Mouse (Mus musculus) kidney, embryonic 16.5 days (tissue): Measurements from ENCODE around the gene Inava. TPM values are rescaled to one million over a fixed set of nuclear protein-coding genes. Genes with fewer than 3 reads are reported as not detected.
A peak's percentile ranks its signal among the peaks of the same experiment; 100 is the strongest.

Experiments used
- ATAC-seq: fragments of 200-750 bp; cut with Nextera tagmentation; 2 replicates; pipeline ENCODE4 v1.8.0; 2017; ENCODE audit warnings: moderate TSS enrichment; ENCODE audit not compliant: low FRiP score, low TSS enrichment
- H3K27ac ChIP-seq: fragments of 300-500 bp; sonication (generic); 2 replicates; pipeline ENCODE4 v1.5.1; 2014; ENCODE audit warnings: low read length
- H3K27me3 ChIP-seq: fragments of 300-500 bp; sonication (generic); 2 replicates; pipeline ENCODE4 v1.6.1; 2014; ENCODE audit warnings: low read length, control low read depth, mixed read lengths; ENCODE audit not compliant: insufficient read depth
- H3K36me3 ChIP-seq: fragments of 300-500 bp; sonication (generic); 2 replicates; pipeline ENCODE4 v1.6.1; 2014; ENCODE audit warnings: low read length, control low read depth, mixed read lengths; ENCODE audit not compliant: insufficient read depth
- H3K4me1 ChIP-seq: fragments of 300-500 bp; sonication (generic); 2 replicates; pipeline ENCODE4 v1.6.1; 2014; ENCODE audit warnings: low read length, control low read depth, mixed read lengths; ENCODE audit not compliant: insufficient read depth
- H3K4me2 ChIP-seq: fragments of 300-500 bp; sonication (generic); replicated peaks from 2 replicates; pipeline ENCODE4 v1.6.1; 2014; ENCODE audit warnings: low read depth, low read length
- H3K4me3 ChIP-seq: fragments of 300-500 bp; sonication (generic); 2 replicates; pipeline ENCODE4 v1.5.1; 2014; ENCODE audit warnings: mild to moderate bottlenecking, low read length
- H3K9ac ChIP-seq: fragments of 300-500 bp; sonication (generic); replicated peaks from 2 replicates; pipeline ENCODE4 v1.6.1; 2014; ENCODE audit warnings: low read length
- H3K9me3 ChIP-seq: fragments of 300-500 bp; sonication (generic); 2 replicates; pipeline ENCODE4 v1.6.1; 2016; ENCODE audit warnings: low read length, control low read depth
- WGBS: fragments of 180-500 bp; shearing (Covaris S2); extraction: QIAGEN DNeasy Blood & Tissue Kit; methylation state at CpG from one replicate; pipeline ENCODE4 v1.1.7; 2014; 5-methylcytosine and 5-hydroxymethylcytosine counted together
- polyA plus RNA-seq: library from polyadenylated mRNA; unstranded; fragments of >200 nt; fragmentation: Nextera tagmentation; extraction: Ambion mirVana; gene quantifications from 2 replicates; pipeline ENCODE4 v1.2.1, GENCODE M21; 2015

Inava gene
- polyA plus RNA-seq, 1 experiment from 2014 or later = 20.2 TPM

GRCm38 (mm10) chr1:136223758-136224342, 10.2 kb downstream of the Inava start:
- Histone ChIP-seq H3K4me2 (no peak overlapping the region), H3K36me3 (peaks cover 15% of the 10 kb centered on the region), H3K4me3 (no peak overlapping the region), H3K27ac (no peak overlapping the region), H3K9me3 (no peaks in the 10 kb centered on the region), H3K9ac (no peak overlapping the region), H3K27me3 (no peaks in the 10 kb centered on the region), H3K4me1 (peaks cover 18% of the 10 kb centered on the region)
- WGBS = 89% methylated on average over 10 of the region's 10 CpGs
- no peak for ATAC-seq

DNA sequence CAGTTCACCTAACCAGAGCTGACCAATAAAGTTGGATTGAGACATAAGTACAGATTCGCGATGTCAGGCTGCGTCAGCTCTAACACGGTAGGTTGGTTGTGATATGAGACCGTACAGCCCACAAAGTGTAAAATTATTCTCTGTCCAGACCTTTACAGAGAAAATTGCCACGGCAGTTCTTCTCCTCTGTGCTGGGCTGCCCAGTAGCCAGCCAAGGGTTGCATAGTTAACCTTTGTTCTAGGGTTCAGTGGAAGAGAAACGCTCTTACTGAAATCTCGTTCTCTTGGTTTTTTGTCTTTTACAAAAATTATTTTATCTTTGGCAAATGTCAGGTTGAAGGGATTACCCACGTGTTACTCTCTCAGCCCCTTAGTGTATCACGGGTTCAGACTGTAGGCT, 11.7 kb downstream of the Inava start:
- peaks cover 19% of the 10 kb centered on the region for H3K36me3 ChIP-seq
- no peaks in the 10 kb centered on the region for H3K9me3 ChIP-seq
- ATAC-seq = no peak
- no peak overlapping the region for H3K4me2 ChIP-seq
- no peak overlapping the region for H3K4me3 ChIP-seq
- no peak overlapping the region for H3K9ac ChIP-seq
- H3K4me1 ChIP-seq = peaks cover 3% of the 10 kb centered on the region
- no peak overlapping the region for H3K27ac ChIP-seq
- no peaks in the 10 kb centered on the region for H3K27me3 ChIP-seq
- WGBS = 78% methylated on average over 10 of the region's 10 CpGs

- H3K4me2 ChIP-seq = no peak overlapping the region
- H3K4me1 ChIP-seq = no peaks in the 10 kb centered on the region
- no peak overlapping the region for H3K4me3 ChIP-seq
- H3K9me3 ChIP-seq = no peaks in the 10 kb centered on the region
- WGBS = 56% methylated on average over 10 of the region's 10 CpGs
- H3K27me3 ChIP-seq = no peaks in the 10 kb centered on the region
- H3K9ac ChIP-seq = no peak overlapping the region
- ATAC-seq = peak; percentile 80
- peaks cover 24% of the 10 kb centered on the region for H3K36me3 ChIP-seq
- peak overlapping the region; percentile 58 for H3K27ac ChIP-seq
Observed at GRCm38 (mm10) chr1:136220037-136220871, 13.8 kb downstream of the Inava start.

DNA sequence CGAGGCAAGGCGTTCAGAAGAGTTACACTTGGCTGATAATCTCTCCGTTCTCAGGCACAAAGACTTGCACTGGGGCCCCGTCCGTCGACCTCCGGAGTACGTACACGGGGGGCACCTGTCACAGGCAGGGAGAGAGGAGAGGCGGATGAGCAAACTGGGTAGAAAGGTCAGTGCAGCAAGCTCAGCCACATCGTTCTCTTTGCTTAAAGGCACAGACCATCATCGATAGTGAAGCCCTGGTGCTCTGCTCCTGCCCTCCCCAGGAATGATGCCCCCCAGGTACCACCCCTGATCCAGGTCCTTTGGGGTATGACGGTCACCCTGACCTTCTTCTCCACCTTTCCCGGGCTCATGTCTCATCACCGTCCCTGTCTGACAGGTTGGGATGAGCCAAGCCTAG, 19.8 kb downstream of the Inava start:
- ATAC-seq = no peak
- no peak overlapping the region for H3K9ac ChIP-seq

DNA sequence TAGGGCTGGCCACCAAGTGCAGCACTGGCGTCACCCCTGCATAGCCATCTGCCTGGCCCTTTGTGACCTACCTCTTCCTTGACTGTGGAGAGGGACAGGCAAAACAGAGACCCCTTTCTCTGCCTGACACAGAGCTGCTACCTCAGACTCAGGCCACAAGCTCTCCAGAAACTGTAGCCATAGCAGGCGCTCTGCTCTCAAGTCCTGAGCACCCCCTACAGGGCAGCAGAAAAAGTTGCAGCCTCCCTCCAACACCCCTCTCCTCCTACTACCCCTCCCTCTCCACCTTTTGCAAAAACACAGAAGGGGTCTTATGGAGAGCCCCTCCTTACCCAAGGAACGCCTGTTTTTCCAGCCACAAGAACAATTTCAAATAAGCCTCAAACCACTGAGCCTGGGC, 21.3 kb downstream of the Inava start, which contains the start of gene Mroh3:
Gene Mroh3 (minus strand): TSS at position 26 of the 400 bp plus-strand sequence.
- WGBS = 57% methylated on average over 3 of the region's 3 CpGs
- H3K4me1 ChIP-seq = no peaks in the 10 kb centered on the region
- H3K27ac ChIP-seq = no peak within 1 kb of the TSS
- H3K9me3 ChIP-seq = no peaks in the 10 kb centered on the region
- H3K36me3 ChIP-seq = peaks cover 18% of the 10 kb centered on the region
- no peak for ATAC-seq
- H3K4me3 ChIP-seq = no peak within 1 kb of the TSS
- no peaks in the 10 kb centered on the region for H3K27me3 ChIP-seq
- no peak within 1 kb of the TSS for H3K4me2 ChIP-seq
- H3K9ac ChIP-seq = no peak within 1 kb of the TSS

More for the DNA sequence above, 19.8 kb downstream of the Inava start:
- Histone ChIP-seq H3K36me3 (peaks cover 20% of the 10 kb centered on the region), H3K27me3 (no peaks in the 10 kb centered on the region), H3K27ac (no peak overlapping the region), H3K4me3 (no peak overlapping the region), H3K4me2 (no peak overlapping the region), H3K9me3 (no peaks in the 10 kb centered on the region), H3K4me1 (no peaks in the 10 kb centered on the region)
- 78% methylated on average over 15 of the region's 15 CpGs for whole genome bisulfite sequencing

- H3K4me3 ChIP-seq = no peak overlapping the region
- 94% methylated on average over 5 of the region's 5 CpGs for WGBS
- no peak overlapping the region for H3K9ac ChIP-seq
- H3K36me3 ChIP-seq = no peaks in the 10 kb centered on the region
- H3K27me3 ChIP-seq = no peaks in the 10 kb centered on the region
- no peaks in the 10 kb centered on the region for H3K4me1 ChIP-seq
- H3K4me2 ChIP-seq = no peak overlapping the region
- no peaks in the 10 kb centered on the region for H3K9me3 ChIP-seq
- ATAC-seq = no peak
- H3K27ac ChIP-seq = no peak overlapping the region
Observed at GRCm38 (mm10) chr1:136190033-136190432, 44.0 kb downstream of the Inava start.

GRCm38 (mm10) chr1:136179511-136180001, 54.5 kb downstream of the Inava start:
- H3K4me1 ChIP-seq = no peaks in the 10 kb centered on the region; the same call in 1 of the 2 replicates
- no peaks in the 10 kb centered on the region for H3K9me3 ChIP-seq
- H3K9ac ChIP-seq = no peak overlapping the region
- no peak for ATAC-seq
- H3K36me3 ChIP-seq = no peaks in the 10 kb centered on the region
- H3K27ac ChIP-seq = no peak overlapping the region
- H3K27me3 ChIP-seq = no peaks in the 10 kb centered on the region
- H3K4me2 ChIP-seq = no peak overlapping the region
- H3K4me3 ChIP-seq = no peak overlapping the region
- 80% methylated on average over 2 of the region's 2 CpGs for WGBS

GRCm38 (mm10) chr1:136178741-136179140, 55.3 kb downstream of the Inava start:
- Histone ChIP-seq H3K4me2 (no peak overlapping the region), H3K4me3 (no peak overlapping the region), H3K4me1 (peaks cover 7% of the 10 kb centered on the region), H3K36me3 (no peaks in the 10 kb centered on the region), H3K27ac (no peak overlapping the region), H3K9me3 (no peaks in the 10 kb centered on the region), H3K9ac (no peak overlapping the region), H3K27me3 (no peaks in the 10 kb centered on the region)
- ATAC-seq = no peak
- 50% methylated on average over 6 of the region's 6 CpGs for WGBS

GRCm38 (mm10) chr1:136177085-136177484, 57.0 kb downstream of the Inava start:
- ATAC-seq = no peak
- H3K9me3 ChIP-seq = no peaks in the 10 kb centered on the region
- H3K36me3 ChIP-seq = no peaks in the 10 kb centered on the region
- H3K9ac ChIP-seq = no peak overlapping the region
- no peak overlapping the region for H3K4me3 ChIP-seq
- H3K27me3 ChIP-seq = no peaks in the 10 kb centered on the region
- peaks cover 12% of the 10 kb centered on the region for H3K4me1 ChIP-seq
- no peak overlapping the region for H3K4me2 ChIP-seq
- H3K27ac ChIP-seq = no peak overlapping the region
- WGBS = 81% methylated on average over 2 of the region's 2 CpGs

GRCm38 (mm10) chr1:136175183-136175582, 58.9 kb downstream of the Inava start:
- H3K4me1 ChIP-seq = peaks cover 12% of the 10 kb centered on the region
- H3K4me2 ChIP-seq = no peak overlapping the region
- no peaks in the 10 kb centered on the region for H3K9me3 ChIP-seq
- 34% methylated on average over 6 of the region's 6 CpGs for WGBS
- H3K36me3 ChIP-seq = no peaks in the 10 kb centered on the region
- H3K27ac ChIP-seq = no peak overlapping the region
- H3K4me3 ChIP-seq = no peak overlapping the region
- H3K27me3 ChIP-seq = no peaks in the 10 kb centered on the region
- H3K9ac ChIP-seq = no peak overlapping the region
- ATAC-seq = no peak
